Mouse (Mus musculus): ENCODE results near the gene Dab1.

GRCm38 (mm10) chr4:104705664-104706645 is 1086.8 kb downstream of the Dab1 start:
- TF ChIP-seq CTCF (IDR thresholded peaks at IDR 0.05; ENCODE audit: low read depth) (no peak), EP300 (IDR thresholded peaks at IDR 0.05; ENCODE audit: low read depth) (no peak)
